Mouse (Mus musculus) hindlimb bud, embryonic 11.5 days (tissue): Measurements from ENCODE around the gene Filip1l.

Source experiments
- DNase-seq: peaks from one replicate; pipeline ENCODE4 v3.0.0-alpha.2; 2012; ENCODE audit warnings: low read depth, low spot score; ENCODE audit errors: extremely low spot score

Filip1l gene

DNA sequence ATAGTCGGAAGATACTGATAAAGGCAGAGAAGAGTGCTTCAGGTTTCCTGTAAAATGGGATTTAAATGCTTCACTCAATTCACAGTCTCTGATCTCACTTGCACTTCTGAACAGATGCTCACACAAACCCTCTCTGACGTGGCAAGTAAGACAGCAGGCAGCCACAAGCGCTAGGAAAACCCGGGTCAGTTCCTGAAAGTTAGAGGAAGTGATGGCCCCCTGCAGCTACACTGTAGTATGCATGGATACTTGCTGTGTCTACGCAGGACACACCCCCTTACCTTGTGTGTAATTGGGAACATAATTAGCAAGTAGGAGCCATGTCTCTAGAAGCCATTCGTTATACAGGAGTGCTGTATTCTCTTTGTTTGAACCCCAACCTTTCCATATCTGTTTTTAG is 129.4 kb downstream of the Filip1l start:
- DNase-seq, result no peak

DNA sequence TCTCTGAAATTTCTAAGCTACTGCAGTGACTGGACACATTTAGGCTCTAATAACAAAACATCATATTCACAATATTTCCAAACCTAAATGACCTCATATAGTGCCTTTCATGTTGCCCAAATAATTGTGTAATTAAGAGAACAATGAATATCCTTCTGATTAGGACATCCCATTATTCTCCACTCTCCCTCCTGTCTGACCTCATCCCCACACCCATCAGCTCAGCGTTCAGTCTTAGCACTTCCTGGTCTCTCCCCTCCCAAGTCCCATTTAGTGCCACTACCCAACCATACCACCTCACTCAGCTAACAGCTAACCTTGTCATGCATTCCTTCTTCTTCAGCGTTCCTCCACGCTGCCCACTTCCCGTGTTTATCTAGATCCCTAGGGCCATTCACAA is 130.0 kb downstream of the Filip1l start:
- DNase-seq, result no peak

DNA sequence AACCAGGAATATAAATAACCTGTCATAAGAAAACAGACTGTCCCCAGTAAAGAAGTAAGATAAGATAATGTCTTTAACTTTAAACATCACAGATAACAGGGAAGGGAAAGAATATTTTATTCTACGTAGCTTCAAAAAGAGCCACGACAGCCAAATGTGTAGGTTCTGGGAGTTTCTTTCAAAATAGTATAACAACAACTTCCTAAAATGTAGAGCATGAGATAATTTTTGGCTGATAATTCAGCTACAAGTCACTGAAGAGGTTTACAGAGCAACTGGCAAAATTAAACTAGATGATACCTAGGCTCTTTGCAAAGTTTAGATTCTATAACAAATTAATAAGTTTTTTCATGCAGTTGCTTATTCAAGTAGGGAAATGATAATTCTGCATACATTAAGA is 130.6 kb downstream of the Filip1l start:
- no peak for DNase-seq

GRCm38 (mm10) chr16:57484043-57484795 is 131.3 kb downstream of the Filip1l start:
- no peak for DNase-seq

DNA sequence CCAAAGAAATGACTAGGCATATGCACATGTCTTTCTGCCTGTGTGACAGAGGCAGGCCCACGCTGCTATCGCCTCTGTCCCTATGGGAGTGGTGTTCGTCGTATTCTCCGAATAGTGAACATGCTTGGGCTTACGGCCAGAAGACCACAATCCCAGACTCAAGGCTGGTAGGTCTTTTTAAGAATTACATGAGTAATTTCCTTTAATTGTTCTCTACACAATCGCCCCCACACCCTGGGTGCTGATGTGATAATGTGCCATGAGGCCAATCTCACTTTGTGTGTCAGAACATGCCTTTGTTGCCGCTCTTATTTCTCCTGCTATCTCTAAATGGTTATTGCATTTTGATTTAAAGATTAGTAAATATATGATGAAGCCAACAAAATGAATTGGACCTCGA is 132.4 kb downstream of the Filip1l start:
- DNase-seq, result no peak

GRCm38 (mm10) chr16:57486266-57486665 is 133.4 kb downstream of the Filip1l start:
- no peak for DNase-seq

DNA sequence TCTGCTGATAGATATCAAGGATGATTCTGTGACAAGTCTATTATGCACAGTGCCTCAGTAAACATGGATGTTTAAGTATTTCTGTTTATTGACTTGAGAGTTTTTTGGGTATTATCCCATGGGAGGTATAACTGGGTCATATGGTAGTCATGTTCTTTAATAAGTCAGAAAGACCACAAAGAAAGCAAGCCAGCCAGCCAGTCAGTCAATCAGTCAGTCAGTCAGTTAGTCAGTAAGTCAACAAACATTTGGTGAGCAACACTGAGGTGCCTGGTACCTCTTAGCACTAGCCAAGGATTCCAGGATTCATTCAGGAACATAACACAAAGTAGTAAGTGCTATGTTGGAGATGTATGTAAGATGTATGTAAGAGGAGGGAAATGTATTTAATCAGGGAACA is 135.8 kb downstream of the Filip1l start:
- no peak for DNase-seq

DNA sequence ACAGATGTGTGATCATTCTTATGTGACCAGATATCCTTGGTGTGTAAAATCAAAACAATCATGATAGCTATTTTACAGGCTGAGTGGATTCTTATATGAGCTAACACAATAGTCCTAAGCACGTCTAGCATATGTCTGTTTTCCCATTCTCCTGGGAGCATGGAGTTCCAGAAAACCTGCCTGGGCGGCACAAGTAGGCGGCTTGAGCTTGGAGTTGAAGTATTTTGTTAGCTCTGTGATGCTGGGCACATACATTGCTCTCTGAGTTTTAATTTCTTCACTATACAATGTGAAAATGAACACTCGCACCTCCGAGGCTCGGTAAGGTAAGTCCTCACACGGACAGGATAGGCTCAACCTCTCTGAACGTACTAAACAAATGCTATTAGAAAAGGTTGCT is 137.8 kb downstream of the Filip1l start:
- DNase-seq, result no peak

- DNase-seq, result no peak
These were observed 139.0 kb downstream of the Filip1l start for GRCm38 (mm10) chr16:57491853-57492252.

DNA sequence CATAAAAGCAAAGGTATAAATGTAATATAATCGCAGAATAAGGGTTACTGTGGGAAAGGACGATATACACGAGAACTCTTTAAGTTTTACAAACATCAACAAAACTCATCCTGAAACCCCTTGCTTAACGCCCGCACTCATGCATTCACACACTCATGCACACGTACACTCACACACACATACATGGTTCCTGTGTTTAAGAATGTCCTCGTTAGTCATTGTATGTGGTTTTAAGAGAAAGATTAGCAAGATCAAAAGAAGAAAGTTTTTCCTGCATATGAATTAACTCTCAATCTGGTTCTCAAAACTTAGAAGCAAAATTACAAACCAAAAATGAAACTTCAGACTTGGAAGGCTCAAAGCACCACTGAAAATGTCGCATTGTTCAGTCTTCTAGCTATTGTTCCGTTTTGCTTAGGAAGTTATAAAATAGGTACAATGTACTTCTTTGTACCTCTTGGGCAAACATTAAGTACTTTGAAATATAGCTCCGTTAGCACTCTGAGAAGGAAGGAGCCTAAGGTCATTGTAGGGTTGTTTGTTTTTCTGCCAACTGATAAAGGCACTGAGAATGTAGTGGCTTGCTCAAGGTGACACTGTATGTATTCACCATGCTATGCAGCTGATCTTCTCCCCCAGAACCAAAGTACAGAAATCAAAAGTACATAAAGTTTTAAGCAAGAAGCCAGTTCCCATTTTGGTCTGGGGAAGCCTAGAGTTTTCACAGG is 142.7 kb downstream of the Filip1l start:
- no peak for DNase-seq

DNA sequence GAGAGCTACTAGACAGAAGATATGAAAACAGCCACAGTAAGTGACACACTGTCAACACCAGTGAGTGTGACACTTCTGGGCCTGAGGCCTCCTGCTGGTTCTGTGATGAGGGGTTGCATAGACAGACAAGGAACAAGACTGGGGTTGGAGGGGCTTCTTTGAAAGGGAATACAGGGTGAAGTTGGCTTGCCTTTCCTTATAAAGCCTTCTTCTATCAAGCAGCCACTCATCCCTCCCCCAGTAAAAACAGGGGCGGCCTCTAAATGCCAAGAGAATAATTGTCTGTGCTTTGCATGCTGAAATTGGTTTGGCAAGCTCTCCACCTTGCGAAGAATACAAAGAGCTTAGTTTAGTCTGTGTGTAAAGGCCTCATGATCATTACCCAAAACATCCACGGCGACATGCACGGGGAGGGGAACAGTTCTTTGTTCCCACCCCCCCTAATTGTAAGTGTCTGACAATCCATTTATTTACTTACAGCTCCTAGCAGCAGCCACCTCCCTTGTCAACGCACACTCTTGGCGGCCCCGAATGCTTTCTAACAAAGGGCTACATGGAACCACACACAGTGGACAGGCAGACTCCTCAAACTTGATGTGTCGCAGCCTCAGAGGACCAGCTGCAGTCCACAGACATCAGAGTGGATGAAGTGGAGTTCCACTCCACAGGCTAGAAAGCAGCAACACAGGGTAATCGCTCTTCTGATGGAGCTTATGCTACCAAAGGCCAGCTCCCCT is 143.7 kb downstream of the Filip1l start:
- DNase-seq, result no peak

- DNase-seq, result no peak
These were observed 148.0 kb downstream of the Filip1l start for GRCm38 (mm10) chr16:57500851-57501250.

DNA sequence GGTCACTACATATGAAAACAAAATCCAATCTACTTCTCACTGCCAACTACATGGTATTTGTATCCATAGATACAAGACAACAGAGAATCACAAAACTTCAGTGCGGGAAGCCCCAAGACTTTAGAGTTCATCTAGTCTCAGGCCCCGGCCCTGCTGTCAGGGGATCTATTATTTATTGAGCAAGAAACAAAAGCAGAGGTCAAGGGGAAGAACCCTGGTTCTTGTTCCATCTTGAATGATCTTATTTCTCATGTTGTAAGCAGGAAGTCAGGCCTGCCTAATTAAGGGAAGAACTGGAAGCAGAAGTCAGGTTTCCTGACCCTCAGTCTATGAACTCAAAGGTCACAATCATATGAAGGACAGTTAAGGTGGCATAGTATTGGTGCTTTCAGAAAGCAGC is 149.3 kb downstream of the Filip1l start:
- DNase-seq, result no peak

- no peak for DNase-seq
These were observed 149.9 kb downstream of the Filip1l start for GRCm38 (mm10) chr16:57502761-57503160.

GRCm38 (mm10) chr16:57504728-57505127 is 151.8 kb downstream of the Filip1l start:
- no peak for DNase-seq

DNA sequence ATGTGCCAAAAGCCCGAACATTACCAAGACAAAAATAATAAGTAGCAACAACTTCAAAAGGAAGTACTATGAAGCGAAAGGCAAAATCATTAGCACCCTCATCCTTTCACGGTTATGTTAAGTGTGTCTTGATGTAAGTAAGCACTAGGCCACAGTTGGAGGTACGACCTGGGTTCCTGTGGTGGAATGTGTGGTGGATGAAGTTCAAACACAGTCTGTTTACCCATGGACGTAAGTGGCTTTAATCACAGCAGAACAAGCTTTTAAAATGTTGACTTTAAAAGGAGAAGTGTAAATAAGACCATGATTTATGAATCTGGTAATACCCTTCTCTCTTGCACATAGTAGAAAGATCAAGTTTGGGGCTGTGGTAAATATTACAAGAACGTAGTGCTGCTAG is 153.2 kb downstream of the Filip1l start:
- no peak for DNase-seq

- DNase-seq, result no peak
These were observed 155.5 kb downstream of the Filip1l start for GRCm38 (mm10) chr16:57508351-57508750.

DNA sequence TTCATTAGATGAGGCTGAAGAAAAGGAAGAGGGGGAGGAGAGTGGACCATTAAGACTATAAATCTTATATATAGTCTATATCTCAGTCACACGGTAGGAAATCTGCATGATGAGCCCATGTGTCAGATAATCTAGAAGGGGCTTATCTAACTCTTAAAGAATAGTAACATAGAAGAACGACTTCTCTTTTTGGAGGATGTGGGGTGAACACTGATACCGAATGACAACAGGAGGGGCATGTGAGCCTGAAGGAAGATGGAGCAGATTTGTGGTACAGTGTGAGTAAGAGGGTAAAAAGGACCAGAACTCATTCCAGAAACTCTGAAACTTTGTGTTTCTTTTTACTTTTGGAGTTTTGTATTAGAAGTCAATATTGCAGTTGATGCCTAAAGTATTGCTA is 156.2 kb downstream of the Filip1l start:
- no peak for DNase-seq

- no peak for DNase-seq
These were observed 160.7 kb downstream of the Filip1l start for GRCm38 (mm10) chr16:57513562-57513961.

- no peak for DNase-seq
These were observed 161.5 kb downstream of the Filip1l start for GRCm38 (mm10) chr16:57514371-57514770.

- DNase-seq, result no peak
These were observed 162.7 kb downstream of the Filip1l start for GRCm38 (mm10) chr16:57515636-57516035.

GRCm38 (mm10) chr16:57525046-57525445 is 172.2 kb downstream of the Filip1l start:
- DNase-seq, result no peak
